Mouse (Mus musculus) testis, adult 2 months (tissue): ENCODE data around the gene Ttll7. TPM values are rescaled to one million over a fixed set of nuclear protein-coding genes. Genes with fewer than 3 reads are reported as not detected.
A peak's percentile ranks its signal among the peaks of the same experiment; 100 is the strongest.

ENCODE experiments used
- H3K27ac ChIP-seq: fragments of 200-500 bp; 2 replicates; pipeline ENCODE4 v1.5.1; 2012; ENCODE audit warnings: low read depth, low read length; ENCODE audit not compliant: control insufficient read depth, insufficient read depth
- H3K27me3 ChIP-seq: fragments of 200-500 bp; 2 replicates; pipeline ENCODE4 v1.6.1; 2012; ENCODE audit warnings: mild to moderate bottlenecking, low read length, moderate library complexity; ENCODE audit not compliant: control insufficient read depth, insufficient read depth
- H3K36me3 ChIP-seq: fragments of 200-500 bp; 2 replicates; pipeline ENCODE4 v1.6.1; 2012; ENCODE audit warnings: mild to moderate bottlenecking, low read length; ENCODE audit not compliant: control insufficient read depth, insufficient read depth
- H3K4me1 ChIP-seq: fragments of 200-500 bp; 2 replicates; pipeline ENCODE4 v1.6.1; 2012; ENCODE audit warnings: low read length; ENCODE audit not compliant: control insufficient read depth, insufficient read depth
- H3K4me3 ChIP-seq: fragments of 200-500 bp; 2 replicates; pipeline ENCODE4 v1.5.1; 2012; ENCODE audit warnings: low read depth, mild to moderate bottlenecking, low read length, moderate library complexity, mixed read lengths; ENCODE audit not compliant: control insufficient read depth
- CTCF ChIP-seq: fragments of 200-500 bp; IDR thresholded peaks from 2 replicates; pipeline ENCODE4 v1.5.1; 2012; ENCODE audit warnings: low read depth, mild to moderate bottlenecking, inconsistent platforms, low read length, moderate library complexity; ENCODE audit not compliant: control insufficient read depth, insufficient read depth, insufficient replicate concordance
- POLR2A ChIP-seq: fragments of 200-500 bp; IDR thresholded peaks from 2 replicates; pipeline ENCODE4 v1.6.1; 2012; ENCODE audit warnings: low read depth, mild to moderate bottlenecking, inconsistent platforms, low read length, moderate library complexity; ENCODE audit not compliant: control insufficient read depth
- polyA plus RNA-seq: library from polyadenylated mRNA; depleted of rRNA; stranded (reverse); fragments of >200 nt; gene quantifications from 2 replicates; pipeline ENCODE4 v1.2.3, GENCODE M21; 2012; rRNA removed

Ttll7 gene
- 22.7 and 24.6 TPM in 2 replicates for polyA plus RNA-seq

DNA sequence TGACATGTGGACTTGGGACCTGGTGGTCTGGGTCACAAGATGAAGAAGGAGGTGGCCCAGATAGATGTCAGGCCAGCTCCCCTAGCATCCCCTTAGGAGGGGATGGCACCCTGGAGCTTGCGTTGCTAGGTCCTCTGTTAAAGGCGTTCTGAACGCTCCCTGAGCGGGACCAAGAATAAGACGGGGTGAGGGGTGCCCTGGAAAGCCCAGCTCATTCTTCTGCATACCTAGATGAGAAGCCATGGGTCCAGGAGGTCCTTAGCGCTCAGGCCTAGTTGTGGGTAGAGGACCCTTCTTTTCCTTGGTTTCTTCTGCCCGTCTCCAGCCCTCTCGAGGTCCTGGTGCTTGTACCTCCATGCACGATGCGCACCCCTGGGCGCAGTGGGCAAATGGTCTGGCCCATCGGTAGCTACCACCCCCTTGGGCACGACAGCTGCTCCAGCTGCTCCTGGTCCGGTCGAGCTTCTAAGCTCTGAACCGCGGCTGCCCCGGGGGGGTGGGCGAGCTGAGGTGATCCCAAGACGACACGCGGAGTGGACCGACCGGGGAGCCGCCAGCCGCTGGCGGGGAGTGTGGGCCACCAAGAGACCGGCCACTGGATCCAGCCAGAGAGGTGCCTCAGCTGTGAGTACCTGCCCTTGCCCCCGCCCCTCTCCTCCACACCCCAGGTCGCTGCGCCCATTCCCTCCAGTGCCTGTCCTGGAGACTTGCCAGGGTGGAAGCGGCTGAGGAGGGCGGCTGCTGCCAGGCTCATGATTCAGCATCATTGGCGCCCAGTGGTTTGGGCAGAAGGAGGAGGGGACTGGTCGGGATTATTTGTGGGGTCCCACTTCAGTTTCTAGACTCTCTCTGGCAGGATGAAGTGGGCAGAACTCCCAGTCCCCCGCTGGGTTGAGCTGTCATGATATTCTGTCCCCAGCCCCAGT is at the start of gene Ttll7:
Ttll7 (plus strand) TSS at position 402 of the 926 bp plus-strand sequence.
- Histone ChIP-seq H3K27ac (no peak within 1 kb of the TSS), H3K36me3 (no peaks in the 10 kb centered on the region), H3K4me3 (peak within 1 kb of the TSS; percentile 78), H3K27me3 (no peaks in the 10 kb centered on the region), H3K4me1 (no peaks in the 10 kb centered on the region; the same call in 1 of the 2 replicates)
- TF ChIP-seq POLR2A (peak; percentile 68; the same call in 1 of the 2 replicates), CTCF (no peak)

GRCm38 (mm10) chr3:146812041-146812878 is 39.9 kb upstream of the Ttll7 start:
- TF ChIP-seq POLR2A (no peak; the same call in 1 of the 2 replicates), CTCF (no peak)
- H3K4me3 ChIP-seq, result peak overlapping the region; percentile 96
- H3K27me3 ChIP-seq, result no peaks in the 10 kb centered on the region
- no peaks in the 10 kb centered on the region for H3K36me3 ChIP-seq
- H3K4me1 ChIP-seq, result peaks cover 3% of the 10 kb centered on the region; the same call in 1 of the 2 replicates
- H3K27ac ChIP-seq, result peak overlapping the region; percentile 65

- peak; percentile 31; the same call in 1 of the 2 replicates for TF ChIP-seq POLR2A
- TF ChIP-seq CTCF, result no peak
- H3K36me3 ChIP-seq, result no peaks in the 10 kb centered on the region
- peak within 1 kb of the TSS; percentile 96 for H3K27ac ChIP-seq
- peaks cover 3% of the 10 kb centered on the region; the same call in 1 of the 2 replicates for H3K4me1 ChIP-seq
- H3K4me3 ChIP-seq, result peak within 1 kb of the TSS; percentile 96
- H3K27me3 ChIP-seq, result no peaks in the 10 kb centered on the region
Measured at GRCm38 (mm10) chr3:146812901-146813393, 39.2 kb upstream of the Ttll7 start, which contains the start of gene Prkacb. TSS of gene Prkacb (minus strand) at chr3:146812990.

- Histone ChIP-seq H3K36me3 (no peaks in the 10 kb centered on the region), H3K4me1 (peaks cover 3% of the 10 kb centered on the region; the same call in 1 of the 2 replicates), H3K27ac (peak overlapping the region; percentile 96), H3K27me3 (no peaks in the 10 kb centered on the region), H3K4me3 (peak overlapping the region; percentile 96; the same call in 1 of the 2 replicates)
- no peak for TF ChIP-seq CTCF
- TF ChIP-seq POLR2A, result no peak
Measured at GRCm38 (mm10) chr3:146813624-146814023, 38.5 kb upstream of the Ttll7 start.

DNA sequence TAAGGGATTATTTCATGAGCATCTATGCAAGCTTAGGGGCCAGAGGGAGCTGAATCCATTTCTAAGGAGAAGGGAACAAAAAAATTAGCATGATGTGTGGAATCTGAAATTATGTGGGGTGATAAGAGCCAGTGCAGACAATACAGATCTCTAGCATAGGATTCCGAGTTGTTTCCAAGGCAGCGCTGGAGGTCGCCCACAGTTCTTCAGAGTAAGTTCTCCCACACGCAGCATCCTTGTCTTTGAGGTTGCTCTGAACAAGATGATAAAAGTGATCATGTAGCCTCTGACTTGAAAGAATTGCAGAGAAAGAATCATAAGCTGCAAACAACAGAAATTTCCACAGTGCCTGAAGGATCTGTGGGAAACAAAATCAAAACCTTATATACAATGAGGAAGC is 31.4 kb upstream of the Ttll7 start:
- Histone ChIP-seq H3K4me1 (no peaks in the 10 kb centered on the region), H3K4me3 (no peak overlapping the region), H3K27ac (no peak overlapping the region), H3K36me3 (no peaks in the 10 kb centered on the region), H3K27me3 (no peaks in the 10 kb centered on the region)
- no peak for TF ChIP-seq CTCF
- TF ChIP-seq POLR2A, result no peak

DNA sequence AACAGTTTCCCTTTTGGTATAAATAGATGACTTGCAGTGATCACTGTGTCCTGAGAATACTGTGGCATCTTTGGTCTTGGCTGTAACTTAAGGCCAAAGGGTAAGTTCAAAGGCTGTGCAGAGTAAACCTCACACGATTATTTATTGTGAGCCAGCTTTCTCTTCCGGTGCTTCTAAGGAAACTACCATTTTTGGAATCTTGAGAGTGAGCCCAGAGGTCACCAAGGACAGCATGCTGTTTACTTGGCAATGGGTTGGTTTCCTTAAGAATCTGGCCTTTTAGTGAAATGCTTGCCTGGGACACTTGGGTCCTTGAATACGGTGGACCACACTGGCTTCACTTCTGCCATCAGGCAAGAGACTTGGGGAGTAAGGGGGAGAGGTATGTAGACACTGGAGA is 9.4 kb upstream of the Ttll7 start:
- Histone ChIP-seq H3K4me3 (no peak overlapping the region), H3K27ac (no peak overlapping the region), H3K36me3 (no peaks in the 10 kb centered on the region), H3K27me3 (no peaks in the 10 kb centered on the region), H3K4me1 (no peaks in the 10 kb centered on the region)
- no peak for TF ChIP-seq CTCF
- TF ChIP-seq POLR2A, result no peak
